Mouse (Mus musculus) megakaryocyte, embryonic 14.5 days (primary cell): Measurements from ENCODE around the gene Kifc1.

Source experiments
- FLI1 ChIP-seq: IDR thresholded peaks from 2 replicates; pipeline ENCODE4 v1.6.1; 2012; ENCODE audit warnings: low read length, inconsistent platforms, mixed read lengths
- GATA1 ChIP-seq: IDR thresholded peaks from 3 replicates; pipeline ENCODE4 v1.6.1; 2012; ENCODE audit warnings: mixed read lengths, low read length, inconsistent platforms, borderline replicate concordance

DNA sequence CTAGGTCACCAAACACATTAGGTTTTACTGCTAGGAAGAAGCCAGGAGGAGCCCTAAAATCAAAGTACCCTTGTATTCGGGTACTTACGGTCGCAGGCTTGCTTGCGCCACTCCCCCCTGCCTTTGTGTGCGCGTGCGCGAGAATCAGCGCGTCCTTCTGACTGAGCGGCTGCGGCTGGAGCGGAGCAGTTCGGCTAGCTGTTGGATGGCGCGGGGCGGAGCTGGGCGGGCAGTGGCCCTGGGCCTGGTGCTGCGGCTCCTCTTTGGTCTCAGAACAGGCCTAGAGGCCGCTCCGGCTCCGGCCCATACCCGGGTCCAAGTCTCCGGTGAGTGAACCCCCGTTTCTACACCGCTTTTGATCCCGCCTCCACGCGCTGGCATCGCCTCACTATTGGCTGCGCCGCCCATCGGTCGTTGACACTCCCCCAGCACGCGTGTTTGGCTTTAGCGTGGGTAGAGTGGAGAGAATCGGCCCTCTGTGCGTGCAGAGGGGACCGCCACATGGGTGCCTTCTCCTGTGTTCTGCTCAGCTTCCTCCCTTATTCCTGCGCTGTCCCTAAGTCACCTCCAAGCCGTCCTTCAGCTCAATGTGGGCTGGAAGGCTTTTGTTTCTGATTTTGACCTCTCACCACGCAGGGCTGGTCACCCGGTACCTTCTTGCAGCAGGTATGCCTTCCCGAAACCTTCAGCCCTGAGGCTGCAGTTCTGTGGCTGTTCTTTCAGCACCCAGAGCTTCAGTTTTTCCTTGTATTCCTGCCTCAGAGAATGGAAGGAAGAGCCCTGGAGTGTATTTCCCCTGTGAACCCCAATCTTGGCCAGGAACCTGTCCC is 47.3 kb downstream of the Kifc1 start, which contains the start of gene Cd320:
- TF ChIP-seq GATA1 (no peak), FLI1 (no peak)
